Mouse (Mus musculus): Measurements from ENCODE around the gene Cep57.
"Not testable (repeated sequence)": the region's sequence is repeated elsewhere in the genome, so short reads cannot be mapped to it uniquely, and the experiment has no call there.

The Cep57 gene

DNA sequence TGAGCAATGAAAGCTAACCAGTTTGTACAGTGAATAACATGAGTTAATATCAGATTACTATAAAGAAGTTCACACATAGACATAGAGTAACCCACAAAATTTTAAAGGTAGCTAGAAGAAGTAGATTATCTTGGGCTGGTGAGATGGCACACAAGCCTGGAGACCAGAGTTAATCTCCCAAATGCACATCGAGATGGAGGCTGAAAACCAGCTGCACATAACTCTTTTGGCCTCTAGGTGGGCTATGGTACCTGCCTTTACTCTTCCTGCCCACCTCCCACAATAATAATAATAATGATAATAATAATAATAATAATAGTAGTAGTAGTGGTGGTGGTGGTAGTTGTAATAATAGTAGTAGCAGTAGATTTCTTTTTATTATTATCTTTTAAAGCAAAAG, 32.6 kb downstream of the Cep57 start:
- no peak for DNase-seq

DNA sequence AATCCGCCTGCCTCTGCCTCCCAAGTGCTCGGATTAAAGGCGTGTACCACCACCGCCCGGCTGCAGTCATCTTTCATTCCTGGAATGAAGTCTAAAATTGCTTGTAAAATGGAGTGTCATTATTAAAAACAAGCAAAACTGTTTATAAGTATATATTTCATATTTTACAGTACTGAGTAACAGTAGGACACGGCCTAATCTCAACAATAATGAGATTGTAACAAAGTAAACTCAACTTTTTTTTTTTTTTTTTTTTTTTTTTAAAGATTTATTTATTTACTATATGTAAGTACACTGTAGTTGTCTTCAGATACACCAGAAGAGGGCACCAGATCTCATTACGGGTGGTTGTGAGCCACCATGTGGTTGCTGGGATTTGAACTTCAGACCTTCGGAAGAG, 36.0 kb downstream of the Cep57 start:
- not testable (repeated sequence) for DNase-seq

- DNase-seq, result no peak
Observed at GRCm38 (mm10) chr9:13781985-13782384, 44.9 kb downstream of the Cep57 start.

- no peak for DNase-seq
Observed at GRCm38 (mm10) chr9:13774732-13775131, 52.2 kb downstream of the Cep57 start.

DNA sequence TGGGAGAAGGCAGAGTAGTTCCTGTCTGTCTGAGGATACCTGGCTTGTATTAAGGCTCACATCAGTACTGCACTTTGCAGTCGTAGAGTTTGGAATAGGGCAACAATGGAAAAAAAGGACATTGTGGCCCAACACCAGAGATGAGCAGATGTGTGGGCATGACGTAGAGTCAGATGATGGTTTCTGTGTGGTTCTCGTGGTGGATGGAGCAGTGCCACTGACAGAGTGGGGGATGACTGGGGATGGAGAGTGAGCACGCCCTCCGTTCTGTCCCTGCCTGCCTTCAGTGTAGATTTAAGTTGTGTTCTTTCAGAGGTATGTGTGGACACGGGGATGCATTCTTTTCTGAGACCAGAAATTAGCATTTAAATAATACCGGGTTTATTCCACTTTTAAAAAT, 60.3 kb downstream of the Cep57 start:
- DNase-seq, result no peak

DNA sequence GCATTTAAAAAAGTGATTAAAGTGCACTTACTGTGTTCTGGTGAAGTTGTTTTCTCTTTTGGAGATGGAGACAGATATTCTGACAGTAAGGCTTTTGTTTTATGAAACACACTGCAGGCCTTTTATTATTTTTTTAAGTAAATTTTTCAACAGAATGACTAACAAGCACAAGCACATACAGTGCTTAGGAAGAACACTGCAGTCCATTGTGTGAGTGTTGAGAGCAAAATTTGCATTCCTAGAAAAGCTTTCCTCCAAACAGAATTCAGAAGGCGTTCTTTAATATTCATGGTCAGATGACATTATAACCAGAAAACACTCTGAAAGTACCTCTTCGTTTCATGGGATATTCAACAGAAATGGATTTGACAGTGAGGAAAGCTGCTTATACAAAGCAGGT, 61.3 kb downstream of the Cep57 start:
- no peak for DNase-seq

GRCm38 (mm10) chr9:13760430-13760829, 66.5 kb downstream of the Cep57 start:
- DNase-seq, result no peak
